Mouse (Mus musculus) adrenal gland, postnatal 25 days (tissue): ENCODE measurements around the gene Serpinh1. TPM values are rescaled to one million over a fixed set of nuclear protein-coding genes. Genes with fewer than 3 reads are reported as not detected.

ENCODE experiments used
- DNase-seq: peaks from one replicate; pipeline ENCODE4 v3.0.0; 2021; ENCODE audit warnings: mixed read lengths
- total RNA-seq: library from RNA; stranded (reverse); gene quantifications from 2 replicates; pipeline ENCODE4 v1.2.3, GENCODE M21; 2021

Gene Serpinh1
- total RNA-seq, 1 experiment from 2014 or later = 318 TPM

DNA sequence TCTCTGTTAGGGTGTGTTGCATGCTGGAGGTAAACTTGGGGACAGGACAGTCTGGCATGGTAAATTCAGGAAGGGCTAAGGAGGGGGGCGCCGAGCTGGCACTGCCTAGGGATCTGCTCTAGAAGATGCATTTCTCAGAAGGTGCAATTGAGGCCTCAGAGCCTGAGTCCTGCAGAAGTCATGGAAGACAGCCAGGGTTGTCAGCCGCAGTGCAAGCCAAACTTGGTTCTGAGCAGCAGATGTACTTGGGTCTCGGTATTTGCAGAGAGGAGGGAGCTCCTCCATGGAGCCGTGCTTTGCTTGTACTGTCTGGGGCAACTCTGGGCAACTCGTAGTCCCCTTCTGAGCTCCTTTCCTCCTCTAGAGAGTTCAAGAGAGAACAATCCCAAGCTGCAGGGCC is 26.9 kb downstream of the Serpinh1 start:
- DNase-seq = no peak

DNA sequence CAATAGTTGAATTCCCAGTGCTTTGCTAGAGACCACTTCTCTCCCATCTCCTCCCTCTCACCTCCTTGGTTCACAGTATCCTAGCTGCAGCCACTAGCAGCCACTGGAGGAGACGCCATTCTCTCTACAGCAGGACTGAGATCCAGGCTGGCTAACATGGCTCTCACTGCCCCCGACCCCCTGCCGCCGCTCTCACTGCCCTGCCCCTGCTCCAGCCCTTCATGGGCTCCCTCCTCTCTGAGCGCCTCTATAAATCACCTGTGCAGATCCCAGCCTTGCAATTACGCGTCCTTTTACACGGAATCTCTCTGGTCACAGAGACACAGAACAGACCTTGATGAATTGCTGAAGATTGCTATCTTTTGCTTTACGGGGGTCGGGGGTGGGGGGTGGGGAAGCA is 28.2 kb downstream of the Serpinh1 start:
- DNase-seq = no peak

DNA sequence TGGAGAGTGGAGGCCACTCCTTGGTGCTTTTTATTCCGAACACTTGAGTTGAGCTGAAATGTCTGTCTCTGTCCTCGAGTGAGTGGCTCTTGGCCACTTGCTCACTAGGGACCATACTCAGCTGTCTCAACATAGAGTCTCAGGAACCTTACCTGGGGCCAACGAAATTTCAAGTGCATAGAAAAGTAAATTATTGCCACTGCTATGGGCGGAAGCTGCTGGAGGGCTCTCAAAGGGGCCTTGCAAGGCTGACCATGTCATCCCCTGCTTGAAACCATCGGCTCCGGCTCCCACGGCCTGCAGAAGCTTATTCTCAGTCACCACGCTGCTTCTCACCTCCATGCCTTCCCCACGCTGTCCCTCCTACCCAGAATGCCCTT is 29.7 kb downstream of the Serpinh1 start:
- no peak for DNase-seq

DNA sequence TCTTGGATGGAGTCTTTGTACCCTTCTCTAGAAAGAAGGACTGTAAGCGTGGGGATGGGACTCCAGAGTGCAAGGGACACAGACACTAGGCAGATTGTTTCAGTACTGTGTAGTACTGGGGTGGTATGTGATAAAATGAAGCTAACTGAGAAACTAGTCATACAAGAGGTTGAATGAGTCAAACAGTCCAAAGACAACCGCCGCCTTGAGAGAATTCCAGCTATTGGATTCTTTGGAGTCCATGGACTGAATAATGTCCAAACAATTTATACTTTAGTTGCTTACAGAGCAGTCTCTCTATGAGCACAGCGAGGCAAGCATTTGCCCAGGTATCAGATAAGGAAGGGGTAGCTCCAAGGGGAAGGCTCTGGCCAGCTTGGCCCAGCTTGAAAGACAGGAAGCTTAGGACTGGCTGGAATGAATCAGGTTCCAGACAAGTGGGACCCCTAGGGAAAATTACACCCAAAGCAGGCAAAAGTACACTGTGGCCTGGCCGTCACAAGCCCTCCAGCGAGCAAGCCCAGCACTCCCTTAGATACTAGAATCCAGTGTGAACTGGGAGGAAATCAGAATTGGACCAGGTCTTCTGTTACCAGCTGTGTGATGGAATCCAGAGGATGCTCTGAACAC is 30.2 kb downstream of the Serpinh1 start:
- no peak for DNase-seq

DNA sequence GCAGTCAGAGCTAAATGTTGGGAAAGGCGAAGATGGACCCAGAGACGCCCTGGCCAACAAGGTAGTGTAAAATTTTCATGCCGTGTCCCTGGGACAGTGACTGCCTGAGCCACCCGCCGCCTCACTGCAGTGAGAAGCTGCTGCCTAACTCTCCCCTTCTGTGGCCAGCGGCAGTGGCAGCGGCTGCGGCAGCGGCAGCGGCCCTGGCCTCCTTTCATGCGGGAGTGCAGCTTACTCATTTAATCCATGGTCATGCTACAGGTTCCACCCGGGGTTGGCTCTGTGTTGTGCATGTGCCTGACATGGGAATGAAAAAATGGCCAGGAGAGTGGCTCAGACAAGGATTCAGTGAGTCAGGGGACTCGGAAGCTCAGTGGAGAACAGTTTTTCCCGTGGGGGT is 32.5 kb downstream of the Serpinh1 start:
- peak; percentile 51 for DNase-seq

DNA sequence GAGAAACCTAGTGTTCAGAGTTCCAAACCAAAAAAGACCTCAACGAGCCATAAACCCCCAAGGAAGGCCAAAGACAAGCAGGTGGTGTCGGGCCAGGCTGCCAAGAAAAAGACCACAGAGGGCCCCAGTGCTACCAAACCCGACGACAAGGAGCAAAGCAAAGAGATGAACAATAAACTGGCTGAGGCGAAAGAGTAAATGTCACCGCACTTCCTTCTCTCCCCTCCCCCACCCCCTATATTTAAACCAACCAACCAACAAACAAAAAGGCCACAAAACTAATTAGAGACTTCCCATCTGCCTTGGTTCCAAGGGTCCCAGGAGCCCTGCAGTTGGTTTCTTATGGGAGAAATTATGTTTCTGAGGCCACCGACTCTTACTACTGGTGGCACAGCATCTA is 35.6 kb downstream of the Serpinh1 start:
- no peak for DNase-seq

DNA sequence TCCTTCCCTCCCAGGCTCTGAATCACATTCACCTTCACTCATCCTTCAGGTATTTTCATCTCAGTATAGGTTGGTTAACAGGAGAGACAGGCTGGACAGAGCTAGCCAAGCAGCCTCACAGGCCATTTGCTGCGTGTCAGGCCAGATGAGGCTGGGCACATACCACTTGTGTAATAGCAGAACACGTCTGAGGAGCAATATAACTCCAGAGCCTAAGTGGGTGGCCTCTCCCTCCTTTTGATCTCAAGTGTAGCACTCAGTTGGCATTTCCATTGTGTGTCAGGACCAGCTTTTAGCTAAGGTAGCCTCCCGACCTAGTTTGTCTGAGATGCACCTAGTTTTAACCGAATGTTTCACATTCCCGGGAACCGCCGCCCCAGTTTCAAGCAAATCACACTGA is 36.8 kb downstream of the Serpinh1 start:
- DNase-seq = no peak

DNA sequence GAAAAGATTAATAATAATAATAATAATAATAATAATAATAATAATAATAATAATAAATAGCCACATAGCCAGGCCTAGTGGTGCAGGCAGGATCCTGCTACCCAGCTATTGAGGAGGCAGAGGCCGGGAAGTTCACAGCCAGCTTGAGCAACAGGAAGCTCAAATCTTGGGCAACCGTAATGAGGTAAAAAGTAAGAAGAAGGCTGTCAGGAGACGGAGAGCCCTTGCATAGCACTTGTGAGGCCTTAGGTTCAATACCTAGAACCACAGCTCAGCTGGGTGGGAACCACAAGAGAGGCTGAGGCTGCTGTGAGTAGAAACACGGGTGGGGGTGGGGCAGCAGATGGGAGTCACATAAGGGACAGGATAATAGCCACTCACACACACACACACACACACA is 38.5 kb downstream of the Serpinh1 start:
- no peak for DNase-seq

DNA sequence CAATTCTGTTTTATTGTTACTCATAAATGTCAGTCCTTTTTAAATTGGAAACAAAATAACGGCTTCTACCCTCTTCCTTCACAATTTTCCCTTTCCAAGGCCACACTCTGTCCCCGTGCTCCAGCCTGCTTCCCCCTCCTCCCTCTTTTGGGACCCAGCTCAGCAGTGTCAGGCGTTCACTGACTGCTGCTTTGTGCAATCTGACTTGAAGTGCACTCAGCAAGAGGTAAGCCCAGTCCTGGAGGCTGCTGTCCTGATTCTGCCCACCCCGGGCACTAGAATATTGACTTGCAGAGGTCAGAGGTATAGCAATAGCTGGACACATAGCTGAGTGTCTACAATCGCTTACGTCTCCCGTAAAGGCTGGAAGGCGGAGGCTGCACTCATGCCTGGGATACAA is 39.8 kb downstream of the Serpinh1 start:
- no peak for DNase-seq

DNA sequence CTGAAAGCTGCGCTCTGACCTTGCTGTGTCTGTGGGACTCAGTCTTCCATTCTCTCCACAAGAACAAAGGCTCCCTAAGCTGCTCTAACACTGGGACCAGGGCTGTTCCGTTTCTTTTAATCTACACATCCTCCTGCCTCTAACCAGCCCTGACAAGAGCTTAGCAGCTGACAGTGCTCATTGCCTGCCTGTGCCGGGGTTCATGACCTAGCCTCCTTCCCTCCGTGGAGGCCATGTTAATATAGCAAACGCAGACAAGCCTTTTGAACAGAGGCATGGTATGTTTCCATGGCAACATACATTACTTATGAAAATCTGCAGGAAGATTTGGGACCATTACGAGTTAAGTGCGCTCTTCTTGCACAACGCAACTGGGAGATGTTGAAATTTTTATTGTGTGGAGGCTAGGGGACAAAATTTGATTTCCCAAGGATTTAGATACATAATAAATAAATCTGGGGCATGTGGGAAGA is 40.3 kb downstream of the Serpinh1 start:
- no peak for DNase-seq

DNA sequence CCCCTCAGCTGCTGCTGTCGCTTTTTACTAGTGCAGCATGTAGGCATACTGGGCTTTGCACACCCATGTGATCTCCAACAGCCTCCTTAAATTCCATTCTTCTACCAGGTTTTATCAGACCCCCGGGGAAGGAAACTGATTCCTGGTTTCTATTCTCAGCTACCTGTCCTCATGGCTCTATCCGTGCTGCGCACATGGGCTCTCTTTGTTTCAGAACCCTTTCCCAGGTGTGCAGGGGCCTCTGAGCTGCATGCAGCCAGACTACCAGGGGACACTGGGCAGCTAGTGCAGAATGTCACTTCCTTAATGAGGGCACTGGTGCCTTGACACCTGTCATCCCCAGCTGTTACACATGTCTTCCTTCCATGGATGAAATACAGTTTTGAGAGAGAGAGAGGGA is 41.0 kb downstream of the Serpinh1 start:
- DNase-seq = no peak

DNA sequence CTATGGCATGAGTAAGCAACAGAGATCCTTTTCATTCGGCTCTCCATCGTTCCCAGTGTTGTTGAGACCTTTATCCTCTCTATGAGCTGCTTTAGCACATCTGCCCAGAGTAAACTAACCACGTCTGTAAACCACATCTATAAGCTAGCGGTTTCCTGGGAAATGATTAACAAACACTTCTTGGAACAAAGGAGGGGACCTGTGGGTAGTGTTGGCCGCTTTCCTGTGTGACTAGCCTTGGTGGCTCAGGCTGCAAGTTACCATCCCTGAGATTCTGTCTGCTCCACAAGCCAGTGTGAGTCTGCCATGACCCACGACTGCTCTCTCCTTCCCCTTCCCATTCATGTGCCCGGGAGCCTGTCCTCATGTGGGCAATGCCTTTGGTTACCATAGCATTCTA is 41.6 kb downstream of the Serpinh1 start:
- no peak for DNase-seq

DNA sequence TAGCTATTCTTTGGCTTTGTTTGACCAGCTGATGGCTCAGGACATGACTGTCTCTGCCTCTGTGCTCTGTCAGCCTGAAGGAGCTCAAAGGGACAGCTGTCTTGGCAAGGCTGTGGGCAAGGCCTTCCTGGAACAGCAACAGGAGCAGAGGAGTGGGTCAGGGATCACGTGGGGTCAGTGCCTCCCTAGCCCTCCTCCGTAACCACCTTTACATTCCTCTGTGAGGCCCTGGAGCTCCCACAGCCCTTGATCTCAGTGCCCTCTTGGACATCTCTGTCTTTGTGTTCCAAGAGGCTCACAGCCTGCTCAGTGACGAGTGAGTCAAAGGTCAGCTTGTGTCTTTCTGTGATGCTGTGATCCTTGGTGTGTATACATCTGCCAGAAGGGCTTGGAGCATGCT is 46.4 kb downstream of the Serpinh1 start:
- DNase-seq = no peak

DNA sequence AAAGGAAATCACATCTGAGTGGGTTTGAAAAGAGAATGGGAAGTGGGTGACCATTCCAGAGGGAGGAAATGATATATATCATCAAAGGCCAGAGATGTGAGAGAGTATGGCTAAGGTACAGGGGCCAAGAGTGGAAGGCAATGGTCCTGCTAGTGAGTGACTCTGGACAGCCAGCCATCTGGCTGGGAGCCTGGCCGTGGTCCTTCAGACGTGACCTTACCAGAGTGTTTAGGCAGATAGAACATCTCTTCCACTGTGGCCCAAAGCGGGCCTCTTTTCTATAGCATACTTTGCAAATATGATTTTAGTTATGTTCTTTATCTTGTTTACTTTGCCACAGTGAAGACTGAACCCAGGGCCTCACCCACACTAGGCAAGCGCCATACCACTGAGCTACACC is 47.4 kb downstream of the Serpinh1 start:
- peak; percentile 47 for DNase-seq

DNA sequence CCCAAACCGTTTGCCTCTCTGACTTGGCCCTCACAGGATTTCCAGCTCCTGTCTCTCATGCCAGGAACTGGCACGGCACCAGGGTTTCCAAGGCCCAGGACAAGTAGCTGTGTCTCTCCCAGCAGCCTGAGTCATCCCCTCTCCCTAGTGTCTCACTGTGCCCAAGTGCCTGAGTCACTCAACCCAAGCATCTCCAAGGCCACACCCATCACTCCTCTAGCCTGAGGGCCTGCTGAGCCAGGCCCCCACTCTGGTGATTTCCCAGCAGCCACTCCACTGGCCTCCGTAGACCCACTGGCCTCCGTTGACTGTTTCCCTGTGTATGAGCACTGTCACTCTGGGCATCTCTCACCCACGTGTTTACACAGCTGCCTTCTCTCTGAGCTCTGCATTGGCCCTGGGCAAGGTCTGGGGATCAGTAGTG is 48.1 kb downstream of the Serpinh1 start:
- DNase-seq = peak; percentile 93

DNA sequence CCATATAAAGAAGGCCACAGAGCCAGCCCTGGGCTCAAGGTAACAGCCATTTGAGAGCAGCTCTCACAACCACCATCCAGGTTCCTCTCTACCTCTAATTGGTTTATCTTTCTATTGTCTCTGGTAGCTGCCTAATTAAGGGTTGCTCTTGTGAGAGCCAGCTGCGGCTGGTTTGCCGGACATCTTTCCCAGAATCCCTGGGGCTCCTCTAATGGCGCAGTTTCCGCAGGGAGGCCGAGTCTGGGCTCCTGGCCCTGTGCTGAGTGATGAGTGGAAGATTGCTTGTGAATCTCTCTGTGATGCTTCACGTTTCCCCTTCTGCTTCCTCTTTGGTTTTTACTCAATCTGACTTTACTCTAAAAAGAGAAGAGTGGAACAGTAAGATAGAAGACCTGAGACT is 49.0 kb downstream of the Serpinh1 start:
- DNase-seq = peak; percentile 15

DNA sequence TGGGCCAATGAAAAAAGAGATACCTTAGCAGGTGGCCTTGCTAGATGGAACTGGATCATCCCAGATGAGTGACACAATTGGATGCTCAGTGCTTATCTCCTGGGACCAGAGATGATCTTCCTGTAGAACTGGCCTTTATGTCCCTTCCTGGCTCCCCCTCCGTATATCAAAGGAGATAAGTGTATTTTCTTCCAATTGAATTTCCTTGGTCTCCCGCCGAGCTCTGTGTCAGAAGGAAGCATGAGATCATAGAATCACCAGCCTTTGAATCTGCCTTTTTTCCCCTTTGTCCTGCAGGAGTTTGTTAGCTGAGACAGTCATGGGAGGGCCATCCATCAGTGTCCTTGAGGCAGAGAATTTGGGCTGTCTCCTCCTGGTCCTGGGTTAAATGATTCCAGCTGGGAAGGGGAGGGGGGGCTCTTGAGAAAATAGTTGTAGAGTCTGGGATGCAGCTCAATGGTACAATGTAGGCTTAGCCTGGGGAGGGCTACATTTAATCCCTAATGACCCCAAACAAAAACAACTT is 52.3 kb downstream of the Serpinh1 start:
- no peak for DNase-seq

Other genes with a start within 250 kb of the Serpinh1 start
- gene Uvrag, start 212.1 kb downstream of the Serpinh1 start, total RNA-seq = 36.4 and 36.9 TPM in 2 replicates
- 635 and 725 TPM in 2 replicates for gene Dgat2, start 170.5 kb downstream of the Serpinh1 start, total RNA-seq
- gene Mogat2, start 114.6 kb downstream of the Serpinh1 start, total RNA-seq = 0.79 and 2.3 TPM in 2 replicates
- 6.7 and 8.8 TPM in 2 replicates for gene Map6, start 85.8 kb downstream of the Serpinh1 start, total RNA-seq
- 4.9 and 9.9 TPM in 2 replicates for gene Gdpd5, start 28.2 kb upstream of the Serpinh1 start, total RNA-seq
- gene Klhl35, start 112.8 kb upstream of the Serpinh1 start, total RNA-seq = 0.43 and 1.5 TPM in 2 replicates
- 552 and 603 TPM in 2 replicates for gene Rps3, start 130.5 kb upstream of the Serpinh1 start, total RNA-seq
- gene Arrb1, start 182.2 kb upstream of the Serpinh1 start, total RNA-seq = 43.9 and 69.0 TPM in 2 replicates